ENCODE assay signal across 28 mouse cellular contexts in genomic region chr13:56299336-56299735, GRCm38 (mm10). TPM values are rescaled to one million over a fixed set of nuclear protein-coding genes. Genes with fewer than 3 reads are reported as not detected.
DNase-seq lines count a peak whose midpoint lies in the region; ATAC-seq and TF ChIP-seq lines count a peak whose summit lies in the region.
"Had no signal": no experiment of that assay in that cellular context is flagged by ENCODE, and none has a peak within 500 bp of the region (broad histone marks: within the 10 kb centered on the region; RNA-seq: fewer than 3 reads in every experiment).

No protein-coding gene starts in this region.

- peaks cover 3% of the 10 kb centered on the region; the same call in 1 of the 2 replicates for H3K4me1 ChIP-seq in lung, postnatal 0 days (ENCODE audit: insufficient read depth, low read depth, low read length)
- H3K4me1 ChIP-seq in lung, adult 2 months (ENCODE audit: control insufficient read depth, insufficient read depth, low read length): peaks cover 2% of the 10 kb centered on the region; the same call in 1 of the 2 replicates
- H3K4me1 ChIP-seq in ES-Bruce4 (ENCODE audit: control insufficient read depth, insufficient read depth, low read length): no peaks in the 10 kb centered on the region

- 87% methylated on average over 11 of the region's 11 CpGs for WGBS in lung, postnatal 0 days
- WGBS in lung, adult 2 months: 90% methylated on average over 11 of the region's 11 CpGs

- DNase-seq in lung, postnatal 0 days (ENCODE audit: low spot score): no peak
- DNase-seq in lung, adult 2 months: no peak
- DNase-seq in 416B (ENCODE audit: low read depth) (peak; percentile 13), R1 (ENCODE audit: low read depth, low spot score) (peak; percentile 56)
- no peak for DNase-seq in B cell, adult 2 months
- DNase-seq in left cerebral cortex, adult 18-20 months (ENCODE audit: low spot score in 2 of 2): no peak
- DNase-seq: adrenal gland, adult 8-10 months; adrenal gland, postnatal 25 days; cerebellum, adult 18-20 months; cerebellum, adult 9-10 months; gastrocnemius, postnatal 25 days; heart, adult 18-20 months; heart, postnatal 10 days; heart, postnatal 36 days had no signal

- peaks cover 34% of the 10 kb centered on the region for H3K27me3 ChIP-seq in lung, postnatal 0 days (replicated peaks; ENCODE audit: insufficient read depth, low read length)
- no peaks in the 10 kb centered on the region; the same call in 1 of the 2 replicates for H3K27me3 ChIP-seq in ES-Bruce4 (ENCODE audit: control insufficient read depth, insufficient read depth, low read length, poor library complexity, severe bottlenecking)

- TF ChIP-seq CTCF in lung, postnatal 0 days (IDR thresholded peaks at IDR 0.05): 0 out of 2 replicates have a peak, but pooled peaks have one; percentile 3
- TF ChIP-seq CTCF in lung, adult 2 months (IDR thresholded peaks at IDR 0.05; ENCODE audit: insufficient read depth, low read length): no peak
- TF ChIP-seq CTCF in ES-Bruce4 (IDR thresholded peaks at IDR 0.05; ENCODE audit: low read depth, low read length): peak; percentile 5

- no peaks in the 10 kb centered on the region for H3K36me3 ChIP-seq in lung, postnatal 0 days (ENCODE audit: insufficient read depth, low read length)
- H3K36me3 ChIP-seq in ES-Bruce4 (ENCODE audit: control insufficient read depth, insufficient read depth, low read length, poor library complexity, severe bottlenecking): no peaks in the 10 kb centered on the region
- H3K36me3 ChIP-seq: forebrain, embryonic 10.5 days; heart, embryonic 12.5 days; heart, embryonic 15.5 days; hindbrain, embryonic 10.5 days; hindbrain, embryonic 13.5 days; intestine, embryonic 15.5 days had no signal

- H3K27ac ChIP-seq in lung, postnatal 0 days (ENCODE audit: low read length): no peak overlapping the region
- H3K27ac ChIP-seq in ES-Bruce4 (ENCODE audit: insufficient read depth, low read length): no peak overlapping the region
- H3K27ac ChIP-seq: forebrain, embryonic 10.5 days; heart, embryonic 15.5 days; hindbrain, embryonic 10.5 days; hindbrain, embryonic 13.5 days; intestine, embryonic 15.5 days had no signal

- no peak overlapping the region for H3K4me2 ChIP-seq in lung, postnatal 0 days (replicated peaks; ENCODE audit: low read depth, low read length)
- H3K4me2 ChIP-seq: heart, embryonic 12.5 days; heart, embryonic 15.5 days; hindbrain, embryonic 13.5 days; intestine, embryonic 15.5 days had no signal

- no peak for TF ChIP-seq POLR2A in lung, adult 2 months (IDR thresholded peaks at IDR 0.05; ENCODE audit: borderline replicate concordance, extremely low read depth, low read depth, low read length)
- no peak for TF ChIP-seq POLR2A in ES-Bruce4 (IDR thresholded peaks at IDR 0.05; ENCODE audit: insufficient read depth, low read length)

- H3K9ac ChIP-seq in lung, postnatal 0 days (replicated peaks; ENCODE audit: low read depth): no peak overlapping the region
- H3K9ac ChIP-seq in ES-Bruce4 (ENCODE audit: low read depth, poor library complexity, severe bottlenecking): no peak overlapping the region
- H3K9ac ChIP-seq: heart, embryonic 12.5 days; heart, embryonic 15.5 days; hindbrain, embryonic 13.5 days; intestine, embryonic 15.5 days had no signal

- TF ChIP-seq EP300 in lung, postnatal 0 days (IDR thresholded peaks at IDR 0.05): no peak
- no peak for TF ChIP-seq EP300 in ES-Bruce4 (IDR thresholded peaks at IDR 0.05; ENCODE audit: insufficient read depth, low read depth, low read length)

- H3K4me3 ChIP-seq in lung, postnatal 0 days (ENCODE audit: low read depth, low read length): no peak overlapping the region
- no peak overlapping the region for H3K4me3 ChIP-seq in lung, adult 2 months (replicated peaks; ENCODE audit: extremely low read depth, low read depth, low read length)
- H3K4me3 ChIP-seq in ES-Bruce4 (ENCODE audit: low read depth, low read length): no peak overlapping the region
- H3K4me3 ChIP-seq: forebrain, embryonic 10.5 days; heart, embryonic 12.5 days; heart, embryonic 15.5 days; hindbrain, embryonic 10.5 days; hindbrain, embryonic 13.5 days; intestine, embryonic 15.5 days had no signal

- no peak for ATAC-seq in lung, postnatal 0 days
- ATAC-seq: activated CD4-positive, CD25-positive, alpha-beta regulatory T cell, adult 4 months; forebrain, embryonic 14.5 days; hindbrain, embryonic 16.5 days; intestine, embryonic 15.5 days; Patski had no signal

- no peaks in the 10 kb centered on the region for H3K9me3 ChIP-seq in lung, postnatal 0 days (ENCODE audit: low read length)
- H3K9me3 ChIP-seq in ES-Bruce4 (replicated peaks; ENCODE audit: control insufficient read depth, insufficient read depth, low read length, poor library complexity, severe bottlenecking): no peaks in the 10 kb centered on the region
- H3K9me3 ChIP-seq: forebrain, embryonic 10.5 days; heart, embryonic 15.5 days; hindbrain, embryonic 13.5 days; intestine, embryonic 15.5 days had no signal

RNA-seq across cellular contexts. Expression of gene Cxcl14, which starts 3.0 kb away (rescaled TPM):
- polyA plus RNA-seq in lung, postnatal 0 days (2015; fragmentation: Nextera tagmentation; extraction: Ambion mirVana): 11.2 and 12.8 TPM in 2 replicates
- polyA plus RNA-seq in lung, adult 2 months (2012; rRNA removed): 285 and 286 TPM in 2 replicates
- polyA plus RNA-seq in ES-Bruce4 (2011; ENCODE audit: insufficient read depth, insufficient read length, low read depth, missing spikeins): 2.3 and 3.3 TPM in 2 replicates
- 100 to 1,000 TPM; 140 to 160 TPM for total RNA-seq in left cerebral cortex, adult 18-20 months (2021)
- total RNA-seq: CH12.LX had no signal
- polyA plus RNA-seq: activated CD4-positive, CD25-positive, alpha-beta regulatory T cell, adult 4 months had no signal

RNA-seq across cellular contexts. Expression of gene Neurog1, which starts 47.4 kb away (rescaled TPM):
- polyA plus RNA-seq in lung, postnatal 0 days (2015; fragmentation: Nextera tagmentation; extraction: Ambion mirVana): not detected in 2 replicates
- polyA plus RNA-seq in lung, adult 2 months (2012; rRNA removed): not detected in 2 replicates
- 0.36 TPM in 1 of 2 replicates, not detected in the other for polyA plus RNA-seq in ES-Bruce4 (2011; ENCODE audit: insufficient read depth, insufficient read length, low read depth, missing spikeins)
- total RNA-seq in left cerebral cortex, adult 18-20 months (2021): under 1 TPM in 1 of 2 experiments, not detected in 1; 0.35 TPM
- total RNA-seq: adrenal gland, adult 8-10 months; adrenal gland, postnatal 25 days; CH12.LX; gastrocnemius, adult 8-10 months; gastrocnemius, postnatal 25 days; heart, adult 18-20 months; heart, postnatal 10 days; heart, postnatal 36 days had no signal
- polyA plus RNA-seq: activated CD4-positive, CD25-positive, alpha-beta regulatory T cell, adult 4 months; gonadal fat pad, adult 2 months; heart, embryonic 12.5 days; heart, embryonic 15.5 days; intestine, embryonic 15.5 days had no signal

Comparison
In these comparisons a context has a peak if more than half of its experiments do, and no peak if none do; other contexts are left out.
1. RNA of gene Cxcl14, which starts 3.0 kb away (polyA plus RNA-seq): 285 to 286 TPM in lung, adult 2 months; 11.2 to 12.8 TPM in lung, postnatal 0 days and 2.3 to 3.3 TPM in ES-Bruce4; every median in the first group is over 10 times any median in the second.
2. DNase-seq: peak in 416B (single experiment) and R1 (single experiment); none in lung, postnatal 0 days (single experiment), lung, adult 2 months (single experiment), B cell, adult 2 months (0 of 2) and left cerebral cortex, adult 18-20 months (0 of 2).